Mouse (Mus musculus) testis, postnatal 14 days (tissue): ENCODE results near the gene Gm340.

Experiments
- DNase-seq: peaks from one replicate; pipeline ENCODE4 v3.0.0; 2021; ENCODE audit warnings: low spot score

Gene Gm340

DNA sequence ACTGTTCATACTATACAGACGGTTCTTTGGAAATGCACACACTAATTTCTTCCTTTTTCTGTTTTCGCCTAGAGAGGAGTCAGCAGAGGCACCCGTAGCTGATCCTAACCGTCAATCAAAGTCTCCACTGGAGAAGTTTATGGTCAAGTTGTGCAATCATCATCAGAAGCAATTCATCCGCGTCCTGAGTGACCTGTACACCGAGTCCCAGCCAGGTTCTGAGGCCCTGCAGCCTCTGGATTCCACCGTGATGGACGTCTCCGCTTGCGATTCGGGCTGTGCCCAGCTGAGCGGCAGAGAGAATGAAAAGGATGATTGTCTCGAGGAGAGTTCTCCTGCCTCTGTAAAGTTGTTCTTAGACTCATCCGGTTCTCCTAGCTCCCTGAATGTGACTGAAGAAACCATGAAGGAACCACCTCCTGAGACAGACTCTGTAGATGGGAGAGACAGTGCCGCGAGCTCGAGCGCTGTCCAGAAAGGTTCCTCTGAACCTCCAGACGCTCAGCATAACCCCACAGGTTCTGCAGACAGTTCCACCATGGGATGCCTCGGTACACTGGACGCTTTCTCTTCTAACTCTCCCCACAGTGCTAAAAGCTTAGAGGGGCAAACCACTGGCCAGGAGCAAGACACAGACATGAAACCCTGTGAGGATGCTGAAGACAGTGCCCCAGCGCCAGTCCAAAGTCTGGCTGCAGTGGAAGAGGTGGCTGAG lies at the start of gene Gm340:
Gene Gm340, plus strand, starts transcription at position 665 of the 715 bp plus-strand sequence.
- DNase-seq: no peak

DNA sequence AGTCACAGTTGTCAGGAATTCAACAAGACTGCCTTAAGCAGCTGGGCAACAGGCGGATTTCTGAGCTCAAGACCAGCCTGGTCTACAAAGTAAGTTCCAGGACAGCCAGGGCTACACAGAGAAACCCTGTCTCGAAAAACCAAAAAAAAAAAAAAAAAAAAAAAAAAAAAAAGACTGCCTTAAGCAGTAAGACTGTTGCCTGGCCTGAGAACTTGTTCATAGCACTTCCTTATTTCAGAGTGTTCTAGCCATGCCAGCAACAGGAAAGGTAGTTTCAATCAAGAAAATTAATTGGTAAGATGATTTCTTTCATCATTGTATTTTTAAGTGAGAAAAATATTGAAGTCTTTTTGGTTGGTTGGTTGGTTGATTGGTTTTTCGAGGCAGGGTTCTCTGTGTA lies 48.1 kb upstream of the Gm340 start:
- DNase-seq: no peak

DNA sequence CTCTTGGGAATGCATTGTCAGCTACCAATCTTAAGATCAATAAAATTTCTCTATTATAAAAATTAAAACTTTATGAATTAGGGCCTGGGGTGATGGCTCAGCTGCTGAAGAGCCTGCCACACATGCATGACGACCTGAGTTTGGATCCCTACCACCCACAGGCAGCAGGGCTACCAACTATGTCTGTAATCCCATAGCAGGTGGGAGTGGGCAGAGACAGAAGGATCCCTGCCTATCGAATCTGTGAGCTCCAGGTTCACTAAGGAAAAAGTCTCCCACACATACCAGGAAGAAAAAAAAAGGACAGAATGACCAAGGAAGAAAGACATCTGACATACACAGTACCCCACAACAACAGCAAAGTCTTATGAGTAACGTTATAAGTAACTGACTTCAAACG lies 25.2 kb upstream of the Gm340 start:
- no peak for DNase-seq

DNA sequence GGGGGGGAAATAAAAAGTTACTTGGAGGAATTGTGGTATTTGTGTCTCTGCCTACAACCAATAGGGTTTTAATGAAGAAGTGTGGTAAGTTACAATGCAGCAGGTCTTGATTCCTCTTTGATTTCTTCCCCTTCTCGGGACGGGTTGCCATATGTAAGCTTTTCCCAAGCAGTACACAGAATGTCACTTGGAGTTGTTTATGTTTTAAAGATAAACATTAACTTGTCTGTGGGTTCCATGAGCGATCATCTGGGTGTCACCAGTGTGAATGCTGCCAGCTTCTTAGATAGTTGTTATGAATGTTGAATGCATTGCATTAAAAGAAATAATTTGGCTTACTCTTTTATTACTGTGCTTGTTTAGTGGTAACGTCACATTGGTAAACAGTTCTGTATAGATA lies 24.7 kb upstream of the Gm340 start:
- no peak for DNase-seq

DNA sequence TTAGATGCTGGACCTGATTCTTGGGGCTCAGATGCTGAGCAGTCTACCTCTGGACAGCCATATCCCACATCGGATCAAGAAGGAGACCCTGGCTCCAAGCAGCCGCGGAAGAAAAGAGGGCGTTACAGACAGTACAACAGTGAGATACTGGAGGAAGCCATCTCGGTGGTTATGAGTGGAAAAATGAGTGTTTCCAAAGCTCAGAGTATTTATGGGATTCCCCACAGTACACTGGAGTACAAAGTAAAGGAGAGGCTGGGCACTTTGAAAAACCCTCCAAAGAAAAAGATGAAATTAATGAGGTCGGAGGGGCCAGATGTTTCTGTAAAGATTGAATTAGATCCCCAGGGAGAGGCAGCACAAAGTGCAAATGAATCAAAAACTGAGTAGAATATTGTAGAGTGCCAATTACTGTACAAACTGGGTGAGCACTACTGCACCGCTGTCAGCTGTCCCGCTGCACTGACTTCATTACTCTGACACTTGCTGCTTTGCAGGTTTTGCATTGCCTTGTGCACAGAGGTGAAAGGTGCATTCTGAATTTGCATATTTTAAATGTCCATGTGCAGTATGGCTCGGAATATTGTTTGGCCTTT lies 23.2 kb upstream of the Gm340 start:
- DNase-seq: no peak

DNA sequence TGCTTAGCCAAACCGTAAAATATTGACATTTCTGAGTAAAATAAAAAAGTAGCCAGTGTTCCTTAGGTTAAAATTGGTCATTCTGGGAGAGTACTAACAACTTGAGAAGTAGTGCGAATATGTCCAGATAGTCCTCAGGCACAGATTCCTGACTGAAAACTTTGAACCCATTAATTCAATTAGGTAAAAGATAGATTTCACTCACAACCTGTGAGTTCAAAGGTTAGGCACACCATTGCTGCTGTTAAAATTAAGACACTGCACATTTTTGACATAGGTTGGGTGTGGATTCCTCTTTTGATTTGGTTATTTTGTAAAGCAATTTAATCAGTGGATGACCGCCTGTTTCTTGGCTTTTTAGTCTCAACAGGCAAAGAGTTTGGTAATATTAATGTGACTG lies 21.3 kb upstream of the Gm340 start:
- no peak for DNase-seq

DNA sequence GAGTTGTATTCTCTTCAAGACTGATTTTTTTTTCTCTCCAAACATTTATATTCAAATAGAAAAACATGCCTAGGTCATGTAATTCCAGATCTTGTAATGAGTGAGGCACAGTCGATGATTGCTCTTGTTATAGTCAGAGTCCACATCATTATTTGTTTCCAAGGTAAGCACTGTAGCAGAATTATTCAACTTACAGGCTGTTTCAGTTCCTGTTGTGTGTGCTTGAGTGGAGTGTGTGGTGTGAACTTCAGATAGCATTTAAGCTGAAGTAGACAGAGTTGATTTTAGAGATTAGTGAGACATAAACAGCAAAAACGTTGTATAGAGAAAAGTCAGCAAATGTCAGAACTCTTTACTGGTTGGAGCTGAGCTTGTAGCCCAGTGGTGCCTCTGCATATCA lies 13.4 kb upstream of the Gm340 start:
- DNase-seq: no peak

DNA sequence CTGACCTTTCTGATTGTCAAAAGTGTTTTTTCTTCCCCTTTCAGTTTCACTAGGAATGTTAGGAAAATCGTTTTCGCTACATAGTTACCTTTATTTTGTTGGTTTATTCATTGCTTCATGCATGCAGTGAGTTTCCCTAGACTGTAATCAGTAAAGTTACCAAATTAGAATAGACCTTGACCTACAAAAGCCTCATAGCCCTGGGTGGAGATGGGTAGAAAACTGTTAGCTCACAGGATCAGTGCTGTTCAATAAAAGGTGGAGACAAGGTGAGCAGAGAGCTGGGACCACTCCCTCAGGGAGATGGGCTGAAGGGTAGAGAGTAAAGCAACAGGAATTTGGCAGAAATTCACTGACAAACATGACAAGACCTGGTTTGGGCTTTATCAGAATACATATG lies 8.5 kb upstream of the Gm340 start:
- DNase-seq: no peak

DNA sequence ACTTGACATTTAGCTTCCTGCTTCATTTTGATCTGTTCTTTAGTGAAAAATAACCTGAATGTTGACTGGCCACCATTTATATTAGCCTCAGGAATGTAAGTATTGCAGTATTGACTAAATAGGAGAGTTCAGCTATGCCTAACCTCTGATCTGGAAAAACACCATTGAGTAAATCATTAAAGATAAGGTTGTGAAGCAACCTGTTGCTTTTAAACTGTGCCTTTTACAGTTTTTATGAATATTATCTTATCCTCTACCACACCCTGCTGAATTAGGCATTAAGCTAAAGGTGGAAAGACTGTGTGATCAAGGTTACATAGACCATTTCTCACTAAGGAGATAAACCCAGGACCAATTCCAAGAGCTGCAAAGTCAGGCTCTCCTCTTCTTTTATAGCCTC lies 4.6 kb upstream of the Gm340 start:
- DNase-seq: no peak

DNA sequence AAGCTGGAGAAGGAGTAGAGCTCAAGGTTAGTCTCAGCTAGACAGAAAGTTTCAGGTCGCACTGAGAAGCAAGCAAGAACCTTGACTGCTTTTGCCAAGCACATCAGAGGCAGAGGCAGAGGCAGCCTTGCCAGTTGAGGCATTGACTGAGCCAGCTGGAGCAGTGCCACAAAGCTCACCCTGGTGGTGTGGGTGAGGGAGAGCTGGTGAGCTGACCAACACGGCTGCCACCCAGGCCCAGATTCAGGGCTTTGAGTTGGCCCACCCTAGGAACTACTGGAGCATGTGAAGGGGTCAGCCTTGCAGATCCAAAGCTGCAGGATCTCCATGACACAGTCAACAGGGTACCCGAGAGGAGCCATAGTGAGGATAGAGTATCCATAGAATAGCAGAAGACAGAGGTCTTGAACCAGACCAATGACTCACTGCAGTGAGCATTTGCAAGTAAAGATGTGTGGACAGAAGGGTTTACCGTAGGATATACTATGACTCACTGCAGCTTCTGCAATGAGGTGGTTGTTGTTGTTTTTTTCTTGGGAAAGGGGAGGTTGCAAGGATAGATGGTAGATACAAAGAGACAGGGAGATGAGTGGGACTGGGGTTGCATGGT lies 2.8 kb upstream of the Gm340 start:
- no peak for DNase-seq

DNA sequence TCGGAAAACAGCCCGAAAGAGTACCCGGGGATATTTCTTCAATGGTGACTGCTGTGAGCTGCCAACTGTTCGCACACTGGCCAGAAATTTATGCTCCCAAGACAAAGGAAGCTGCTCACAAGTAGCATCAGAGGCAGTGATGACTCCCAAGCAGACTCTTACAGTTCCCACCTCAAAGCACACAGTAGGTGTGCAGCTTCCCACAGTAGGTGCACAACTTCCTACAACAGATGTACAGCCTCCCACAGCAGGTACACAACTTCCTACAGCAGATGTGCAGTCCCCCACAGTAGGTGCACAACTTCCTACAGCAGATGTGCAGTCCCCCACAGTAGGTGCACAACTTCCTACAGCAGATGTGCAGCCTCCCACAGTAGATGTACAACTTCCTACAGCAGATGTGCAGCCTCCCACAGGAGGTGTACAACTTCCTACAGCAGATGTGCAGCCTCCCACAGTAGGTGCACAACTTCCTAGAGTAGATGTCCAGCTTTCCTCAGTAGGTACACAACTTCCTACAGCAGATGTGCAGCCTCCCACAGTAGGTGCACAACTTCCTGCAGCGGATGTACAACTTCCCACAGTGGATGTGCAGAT lies 846 bp downstream of the Gm340 start:
- no peak for DNase-seq

DNA sequence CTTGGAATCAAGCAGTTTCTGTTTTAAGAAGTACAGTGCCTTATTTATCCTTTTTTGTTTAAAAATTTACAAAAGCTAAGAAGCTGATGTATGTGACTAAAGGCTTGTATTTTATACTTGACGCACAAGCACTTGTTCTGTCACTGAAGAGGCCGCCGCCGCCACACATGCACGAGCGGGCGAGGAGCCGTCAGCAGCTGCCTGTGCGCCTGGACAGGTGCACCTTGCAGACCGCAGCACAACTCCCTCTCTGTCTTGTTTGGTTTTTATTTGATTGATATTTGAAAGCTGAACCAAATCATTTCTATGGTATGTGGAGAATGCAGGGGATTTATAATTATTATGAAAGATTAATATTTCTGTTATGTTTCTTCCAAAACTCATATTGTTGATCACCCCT lies 4.6 kb downstream of the Gm340 start:
- no peak for DNase-seq

DNA sequence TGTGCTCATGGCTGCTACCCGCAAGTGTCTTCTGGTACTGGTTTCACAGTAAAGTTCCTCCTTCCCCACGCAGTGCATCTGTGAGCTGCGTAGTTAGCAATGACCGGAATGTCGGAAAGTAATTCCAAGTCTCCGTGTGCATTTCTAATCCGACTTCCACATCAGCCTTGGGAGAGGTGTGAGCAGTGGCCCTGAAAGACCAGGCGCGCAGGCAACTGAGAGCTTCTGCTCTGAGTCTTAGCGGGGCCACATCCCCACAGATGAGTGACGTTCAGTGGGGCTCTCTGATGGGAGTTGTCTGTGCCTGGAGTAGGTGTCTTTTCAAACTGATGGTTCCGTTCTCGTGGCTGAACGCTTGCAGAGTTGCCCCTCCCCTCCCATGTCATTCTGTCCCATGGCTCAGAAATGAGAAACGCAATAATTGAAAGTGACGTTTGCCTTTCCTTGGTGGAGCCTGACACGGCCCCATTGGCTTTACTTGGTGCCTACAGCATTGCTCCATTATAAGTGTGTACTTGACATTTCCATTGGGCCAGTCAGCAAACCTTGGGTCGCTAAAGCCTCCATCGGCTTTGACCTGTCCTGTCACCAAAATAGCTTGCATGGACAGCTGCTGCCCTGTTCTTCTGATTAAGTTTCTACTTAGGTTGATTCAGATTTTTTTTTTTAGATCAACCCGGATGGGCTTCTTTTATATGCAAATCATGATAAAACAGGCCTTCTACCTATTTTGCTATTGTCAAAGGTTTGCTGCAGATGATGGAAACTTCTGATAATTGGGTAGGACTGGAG lies 5.5 kb downstream of the Gm340 start:
- DNase-seq: no peak

DNA sequence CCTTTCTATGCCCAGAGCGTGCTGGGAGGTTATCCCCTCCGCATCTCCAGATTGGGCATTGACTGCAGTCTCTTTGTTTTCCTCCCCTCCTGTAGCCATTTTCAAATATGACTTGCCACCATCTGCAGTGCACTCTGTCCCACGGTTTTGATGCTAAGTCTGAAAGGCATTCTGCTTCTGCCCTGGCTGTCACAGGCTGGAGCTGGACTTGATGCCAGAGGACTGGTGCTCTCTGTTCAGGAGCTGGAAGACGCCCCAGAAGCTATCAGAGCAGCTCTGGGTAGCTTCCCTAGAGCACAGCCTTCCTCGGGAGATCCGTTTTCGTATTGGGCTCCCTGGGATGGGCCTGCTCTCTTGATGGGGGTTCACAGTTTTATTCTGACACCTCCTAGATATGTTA lies 6.9 kb downstream of the Gm340 start:
- no peak for DNase-seq

DNA sequence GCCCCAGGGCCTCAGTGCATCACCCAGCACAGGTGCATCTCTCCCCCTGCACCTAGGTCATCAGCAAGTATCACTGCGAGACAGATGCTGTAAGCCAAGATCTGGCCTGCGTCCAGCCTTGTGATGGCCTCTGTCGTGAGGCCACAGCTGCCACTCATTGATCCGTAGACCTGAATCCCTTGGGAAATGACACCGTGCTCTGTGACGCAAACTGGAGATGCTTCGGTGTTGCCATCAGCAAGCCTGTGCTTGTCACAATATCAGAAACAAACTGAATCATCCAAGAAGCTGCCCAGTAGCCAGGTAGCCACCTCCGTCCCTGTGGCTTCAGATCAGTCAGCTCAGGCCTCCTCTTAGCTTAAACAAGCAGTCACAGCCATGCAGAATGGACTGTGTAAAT lies 7.5 kb downstream of the Gm340 start:
- DNase-seq: no peak

DNA sequence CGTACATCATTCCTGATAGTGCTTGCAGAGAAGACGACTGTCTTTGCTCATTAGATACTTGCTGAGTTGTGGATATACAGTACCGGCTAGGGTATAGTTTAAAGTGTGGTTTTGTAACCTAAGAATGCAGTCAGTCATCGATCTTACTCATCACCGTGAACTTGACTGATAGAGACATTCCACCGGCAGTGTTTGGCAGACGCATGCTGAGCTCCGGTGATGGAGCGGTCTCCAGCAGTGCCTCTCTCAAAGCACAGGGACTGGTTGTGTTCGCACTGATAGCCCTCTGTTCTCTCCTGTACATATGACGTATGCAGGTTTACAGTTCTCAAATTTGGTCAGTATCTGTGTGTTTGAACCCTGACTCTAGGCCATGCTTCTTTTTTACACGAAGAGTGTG lies 9.6 kb downstream of the Gm340 start:
- DNase-seq: no peak

DNA sequence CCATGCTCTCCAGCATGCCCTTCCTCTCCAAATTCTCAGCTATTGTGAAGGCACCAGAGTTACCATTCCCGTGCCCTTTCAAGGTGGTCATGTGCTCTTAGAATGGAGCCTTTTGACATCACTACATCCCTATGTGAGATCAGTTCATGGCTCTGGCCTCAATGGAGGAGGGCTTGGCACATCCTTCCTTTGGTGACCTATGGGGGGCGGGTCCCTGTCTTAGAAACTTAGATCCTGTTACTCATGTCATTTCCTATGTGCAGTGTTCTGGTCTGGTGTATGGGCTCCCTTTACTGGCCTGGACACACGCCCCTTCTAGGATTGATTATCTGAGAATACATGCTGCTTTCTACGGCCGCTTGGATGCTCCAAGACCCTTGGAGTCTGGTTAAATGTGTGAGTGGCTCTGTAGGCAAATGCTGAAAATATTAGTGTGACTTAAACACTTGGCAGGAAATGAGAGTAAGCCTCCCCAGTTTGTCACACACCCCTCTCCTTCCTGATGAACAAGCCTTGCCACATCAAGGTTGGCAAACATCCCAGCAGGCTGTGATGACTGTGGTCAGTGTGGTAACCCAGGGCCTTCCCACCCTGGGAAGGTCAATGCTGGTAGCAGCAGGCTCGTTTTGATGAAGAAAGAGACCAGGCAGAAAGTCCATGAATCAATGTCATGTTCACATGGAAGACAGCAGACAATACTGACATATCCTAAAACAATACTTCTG lies 15.2 kb downstream of the Gm340 start:
- no peak for DNase-seq

DNA sequence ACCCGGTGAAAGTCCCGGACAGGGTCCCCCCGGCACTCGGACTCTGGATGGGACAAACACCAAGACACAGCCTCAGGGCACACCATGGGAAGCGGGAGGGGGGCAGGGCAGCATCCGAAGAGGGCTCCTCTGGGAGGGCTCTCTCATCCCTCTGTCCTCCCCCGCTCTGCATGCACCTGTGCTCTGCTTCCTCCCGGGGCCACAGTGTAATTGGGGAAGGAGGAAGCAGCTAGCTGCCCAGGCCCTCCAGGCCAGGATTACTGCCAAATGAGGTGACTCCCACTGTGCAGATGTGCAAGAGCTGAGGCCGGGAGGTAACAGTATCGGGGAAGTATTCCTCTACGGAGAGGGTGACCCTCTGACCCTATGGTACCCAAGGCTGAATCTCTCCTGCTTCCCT lies 18.5 kb downstream of the Gm340 start:
- DNase-seq: no peak

DNA sequence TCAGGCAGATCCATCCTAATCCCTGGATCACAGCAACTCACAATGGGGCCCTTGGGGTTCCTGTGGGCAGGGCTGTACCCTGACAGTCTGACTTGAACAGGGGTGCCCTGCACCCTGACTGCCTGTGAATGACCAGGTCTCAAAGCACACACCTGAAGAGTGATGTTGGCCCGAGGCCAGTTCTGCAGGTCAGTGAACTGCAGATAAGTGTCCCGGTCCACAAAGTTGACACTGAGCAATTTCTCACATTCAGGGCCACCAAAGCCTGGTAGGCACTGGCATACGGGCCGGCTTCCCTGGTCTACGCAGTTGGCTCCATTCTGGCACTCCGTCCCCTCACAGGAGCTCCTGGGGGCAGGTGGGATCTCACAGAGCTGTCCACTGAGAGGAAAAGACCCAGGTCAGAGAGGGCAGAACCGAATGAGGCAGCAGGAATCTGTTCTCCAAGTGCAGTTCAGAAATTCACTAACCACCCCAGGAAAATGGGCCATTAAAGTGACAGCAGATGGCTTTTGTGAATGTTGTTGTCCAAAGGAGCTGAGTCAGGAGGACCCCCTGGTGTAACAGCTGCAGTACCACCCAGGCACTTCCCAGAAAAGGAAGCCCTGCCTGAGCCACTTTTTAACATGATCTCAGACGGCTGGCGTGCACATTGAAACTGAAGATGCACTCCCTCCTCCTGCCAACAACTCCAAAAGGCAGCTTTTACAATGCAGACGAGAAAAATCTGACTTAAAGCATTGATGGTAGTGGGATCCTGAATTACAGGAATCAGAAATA lies 24.2 kb downstream of the Gm340 start:
- DNase-seq: no peak

DNA sequence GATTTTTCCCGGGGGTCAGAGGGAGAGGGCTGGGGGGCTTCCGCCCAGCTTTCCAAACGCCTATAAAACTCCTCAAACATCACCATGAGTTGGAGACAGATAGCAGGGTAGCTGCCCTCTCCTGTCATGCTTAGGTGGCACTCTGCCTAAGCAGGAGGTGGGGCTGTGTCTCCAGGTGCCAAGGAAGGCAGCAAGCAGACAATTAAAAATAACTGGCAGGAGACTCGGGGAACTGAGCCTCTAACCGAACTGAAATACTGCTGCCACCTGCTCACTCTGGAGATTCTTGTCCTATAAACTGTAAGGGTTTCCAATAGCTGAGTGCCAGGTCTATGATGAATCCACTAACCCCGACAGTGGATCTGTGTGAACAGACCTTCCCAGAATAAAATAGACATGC lies 29.5 kb downstream of the Gm340 start:
- DNase-seq: no peak
